Mouse (Mus musculus) cerebellum, adult 2 months (tissue): Measurements from ENCODE around the gene Lrrc46.

ENCODE experiments used
- CTCF ChIP-seq: fragments of 200-500 bp; IDR thresholded peaks from 2 replicates; pipeline ENCODE4 v1.5.1; 2011; ENCODE audit warnings: low read depth, mild to moderate bottlenecking, control low read depth, low read length, moderate library complexity, borderline replicate concordance; ENCODE audit not compliant: insufficient read depth
- POLR2A ChIP-seq: fragments of 200-500 bp; IDR thresholded peaks from 2 replicates; pipeline ENCODE4 v1.6.1; 2011; ENCODE audit warnings: low read length, control low read depth, borderline replicate concordance; ENCODE audit not compliant: insufficient read depth

GRCm38 (mm10) chr11:97072533-97072932 lies 31.3 kb upstream of the Lrrc46 start:
- peak; percentile 61 for TF ChIP-seq CTCF
- TF ChIP-seq POLR2A = no peak
